ENCODE assay signal across 16 mouse cellular contexts in the genomic region with DNA sequence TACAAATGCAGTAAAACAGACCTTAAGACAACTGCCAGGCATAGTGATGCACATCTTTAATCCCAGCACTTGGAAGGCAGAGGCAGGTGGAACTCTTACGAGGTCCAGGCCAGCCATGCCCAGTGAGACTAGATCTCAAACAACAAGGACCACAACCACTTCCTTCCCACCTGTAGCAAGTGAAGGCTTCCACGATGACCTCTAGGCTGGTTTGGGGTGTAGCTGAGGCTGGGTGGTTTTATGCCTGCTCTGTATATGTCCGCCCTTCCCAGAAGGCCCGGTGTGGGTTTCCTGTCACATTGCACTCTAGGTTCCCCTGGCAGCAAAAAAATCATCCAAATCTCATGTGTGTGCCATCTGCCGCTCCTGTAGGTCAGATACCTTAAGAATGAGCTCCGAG. TPM values are rescaled to one million over a fixed set of nuclear protein-coding genes. Genes with fewer than 3 reads are reported as not detected.
"Had no signal": no experiment of that assay in that cellular context is flagged by ENCODE, and none has a peak within 500 bp of the region (broad histone marks: within the 10 kb centered on the region; RNA-seq: fewer than 3 reads in every experiment).

No protein-coding gene starts in this region.

- H3K27ac ChIP-seq: limb, embryonic 15.5 days; liver, embryonic 14.5 days; neural tube, embryonic 13.5 days; stomach, embryonic 15.5 days had no signal

- H3K4me2 ChIP-seq: limb, embryonic 15.5 days; neural tube, embryonic 13.5 days; stomach, embryonic 15.5 days had no signal

- H3K4me3 ChIP-seq: limb, embryonic 15.5 days; neural tube, embryonic 13.5 days; stomach, embryonic 15.5 days had no signal

- H3K27me3 ChIP-seq: limb, embryonic 15.5 days; neural tube, embryonic 13.5 days; stomach, embryonic 15.5 days had no signal

- DNase-seq: kidney, adult 8-10 months; kidney, postnatal 25 days; layer of hippocampus, adult 9-11 months; layer of hippocampus, postnatal 36 days; lung, adult 18-20 months; right cerebral cortex, postnatal 14 days; thymus, adult 2 months; thymus, postnatal 25 days had no signal

- H3K36me3 ChIP-seq: limb, embryonic 15.5 days; neural tube, embryonic 13.5 days; stomach, embryonic 15.5 days had no signal

- H3K9ac ChIP-seq: limb, embryonic 15.5 days; liver, embryonic 14.5 days; neural tube, embryonic 13.5 days; stomach, embryonic 15.5 days had no signal

- H3K9me3 ChIP-seq: limb, embryonic 15.5 days; neural tube, embryonic 13.5 days; stomach, embryonic 15.5 days had no signal

- ATAC-seq: intestine, postnatal 0 days; midbrain, embryonic 16.5 days had no signal

RNA-seq across cellular contexts. Expression of a gene that starts 1.9 kb away (rescaled TPM):
- polyA plus RNA-seq: intestine, postnatal 0 days; kidney, embryonic 16.5 days; limb, embryonic 11.5 days; limb, embryonic 15.5 days; stomach, embryonic 15.5 days; thymus, adult 2 months had no signal
